Comparison of ENCODE assay signal across 8 mouse cellular contexts in genomic region chr11:78178859-78179437, GRCm38 (mm10). TPM values are rescaled to one million over a fixed set of nuclear protein-coding genes. Genes with fewer than 3 reads are reported as not detected.
DNase-seq lines count a peak whose midpoint lies in the region; ATAC-seq and TF ChIP-seq lines count a peak whose summit lies in the region.

No protein-coding gene starts in this region.

- ATAC-seq in kidney, embryonic 14.5 days (ENCODE audit: low FRiP score, low TSS enrichment) = no peak; the same call in 1 of the 2 replicates
- ATAC-seq in liver, postnatal 0 days = no peak; the same call in 1 of the 2 replicates
- ATAC-seq in inflammation-experienced regulatory T-cells, adult 6 months = no peak

- H3K36me3 ChIP-seq in kidney, embryonic 14.5 days (ENCODE audit: control insufficient read depth, insufficient read depth, low read length) = peaks cover 34% of the 10 kb centered on the region
- H3K36me3 ChIP-seq in liver, postnatal 0 days (replicated peaks; ENCODE audit: insufficient read depth, low read length) = peaks cover 29% of the 10 kb centered on the region

- peak overlapping the region; percentile 98 for H3K27ac ChIP-seq in kidney, embryonic 14.5 days (ENCODE audit: low read depth, low read length)
- H3K27ac ChIP-seq in liver, postnatal 0 days (ENCODE audit: low read depth) = peak overlapping the region; percentile 96

- peak overlapping the region; percentile 60 for H3K4me3 ChIP-seq in kidney, embryonic 14.5 days (ENCODE audit: low read length)
- peak overlapping the region; percentile 81 for H3K4me3 ChIP-seq in liver, postnatal 0 days (ENCODE audit: low read depth, low read length)

- peaks cover 32% of the 10 kb centered on the region for H3K4me1 ChIP-seq in kidney, embryonic 14.5 days (ENCODE audit: control insufficient read depth, insufficient read depth, low read length)
- peaks cover 49% of the 10 kb centered on the region for H3K4me1 ChIP-seq in liver, postnatal 0 days (ENCODE audit: insufficient read depth)

- no peaks in the 10 kb centered on the region for H3K9me3 ChIP-seq in kidney, embryonic 14.5 days (ENCODE audit: control insufficient read depth, low read length)
- no peaks in the 10 kb centered on the region for H3K9me3 ChIP-seq in liver, postnatal 0 days (ENCODE audit: low read length)

- DNase-seq in spleen, postnatal 10 days (ENCODE audit: low spot score in 2 of 2) = peak; percentile 63 to 71
- no peak for DNase-seq in spleen, postnatal 14 days (ENCODE audit: low spot score in 2 of 2)
- DNase-seq in cerebellum, adult 9-11 months = peak; percentile 72
- DNase-seq in heart, adult 9 months (ENCODE audit: low spot score in 2 of 2) = peak; percentile 55 to 57
- peak; percentile 79 for DNase-seq in liver, postnatal 0 days
- DNase-seq in ovary, postnatal 14 days (ENCODE audit: low spot score) = peak; percentile 66

- no peak; the same call in 1 of the 2 replicates for TF ChIP-seq CTCF in liver, postnatal 0 days (IDR thresholded peaks at IDR 0.05; ENCODE audit: low read depth)

- no peaks in the 10 kb centered on the region for H3K27me3 ChIP-seq in kidney, embryonic 14.5 days (ENCODE audit: control insufficient read depth, insufficient read depth, low read length)
- H3K27me3 ChIP-seq in liver, postnatal 0 days (ENCODE audit: insufficient read depth, low read length) = no peaks in the 10 kb centered on the region

- WGBS in kidney, embryonic 14.5 days = under 1% methylated on average over 29 of the region's 29 CpGs
- 2% methylated on average over 29 of the region's 29 CpGs for WGBS in liver, postnatal 0 days (ENCODE audit: insufficient replicate concordance)

- H3K9ac ChIP-seq in kidney, embryonic 14.5 days (ENCODE audit: low read depth, low read length) = peak overlapping the region; percentile 69
- H3K9ac ChIP-seq in liver, postnatal 0 days (replicated peaks) = peak overlapping the region; percentile 84

- H3K4me2 ChIP-seq in kidney, embryonic 14.5 days (replicated peaks; ENCODE audit: low read depth, low read length) = peak overlapping the region; percentile 59
- H3K4me2 ChIP-seq in liver, postnatal 0 days (ENCODE audit: low read depth, low read length) = peak overlapping the region; percentile 96

- no peak for TF ChIP-seq EP300 in liver, postnatal 0 days (IDR thresholded peaks at IDR 0.05; ENCODE audit: low read depth)

RNA-seq across cellular contexts. Expression of gene Tlcd1, which starts 2.4 kb away (rescaled TPM):
- 23.1 and 28.1 TPM in 2 replicates for polyA plus RNA-seq in kidney, embryonic 14.5 days (2014; fragmentation: Nextera tagmentation; extraction: Ambion mirVana)
- 38.2 and 40.3 TPM in 2 replicates for polyA plus RNA-seq in liver, postnatal 0 days (2015; fragmentation: Nextera tagmentation; extraction: Ambion mirVana)
- polyA plus RNA-seq in inflammation-experienced regulatory T-cells, adult 6 months (2017; shearing (Covaris generic)) = 1 to 10 TPM; 2.7 to 3.6 (median 3.2) TPM

RNA-seq across cellular contexts. Expression of gene Nek8, which starts 2.5 kb away (rescaled TPM):
- polyA plus RNA-seq in kidney, embryonic 14.5 days (2014; fragmentation: Nextera tagmentation; extraction: Ambion mirVana) = 15.8 and 20.6 TPM in 2 replicates
- polyA plus RNA-seq in liver, postnatal 0 days (2015; fragmentation: Nextera tagmentation; extraction: Ambion mirVana) = 4.9 and 5.4 TPM in 2 replicates
- polyA plus RNA-seq in inflammation-experienced regulatory T-cells, adult 6 months (2017; shearing (Covaris generic)) = 10 to 100 TPM in 2 of 3 experiments, 1 to 10 TPM in 1; 9.1 to 13.2 (median 11.3) TPM

RNA-seq across cellular contexts. Expression of gene Rpl23a, which starts 4.4 kb away (rescaled TPM):
- 1,650 and 2,291 TPM in 2 replicates for polyA plus RNA-seq in kidney, embryonic 14.5 days (2014; fragmentation: Nextera tagmentation; extraction: Ambion mirVana)
- polyA plus RNA-seq in liver, postnatal 0 days (2015; fragmentation: Nextera tagmentation; extraction: Ambion mirVana) = 732 and 758 TPM in 2 replicates
- 1,000 to 10,000 TPM; 2,768 to 4,435 (median 3,801) TPM for polyA plus RNA-seq in inflammation-experienced regulatory T-cells, adult 6 months (2017; shearing (Covaris generic))

RNA-seq across cellular contexts. Expression of gene Rab34, which starts 9.3 kb away (rescaled TPM):
- 128 and 156 TPM in 2 replicates for polyA plus RNA-seq in kidney, embryonic 14.5 days (2014; fragmentation: Nextera tagmentation; extraction: Ambion mirVana)
- polyA plus RNA-seq in liver, postnatal 0 days (2015; fragmentation: Nextera tagmentation; extraction: Ambion mirVana) = 26.6 and 28.9 TPM in 2 replicates
- polyA plus RNA-seq in inflammation-experienced regulatory T-cells, adult 6 months (2017; shearing (Covaris generic)) = 1 to 10 TPM in 1 of 3 experiments, not detected in 2; 1.4 TPM

RNA-seq across cellular contexts. Expression of gene Traf4, which starts 13.6 kb away (rescaled TPM):
- 68.2 and 111 TPM in 2 replicates for polyA plus RNA-seq in kidney, embryonic 14.5 days (2014; fragmentation: Nextera tagmentation; extraction: Ambion mirVana)
- polyA plus RNA-seq in liver, postnatal 0 days (2015; fragmentation: Nextera tagmentation; extraction: Ambion mirVana) = 15.3 and 18.9 TPM in 2 replicates
- polyA plus RNA-seq in inflammation-experienced regulatory T-cells, adult 6 months (2017; shearing (Covaris generic)) = 1 to 10 TPM; 3.5 to 6.8 (median 3.6) TPM

Comparison
In these comparisons a context has a peak if more than half of its experiments do, and no peak if none do; other contexts are left out.
1. DNase-seq: peak in spleen, postnatal 10 days (2 of 2), cerebellum, adult 9-11 months (single experiment), heart, adult 9 months (2 of 2), liver, postnatal 0 days (single experiment) and ovary, postnatal 14 days (single experiment); none in spleen, postnatal 14 days (0 of 2).